Comparison of ENCODE assay signal across 17 mouse cellular contexts in the genomic region with DNA sequence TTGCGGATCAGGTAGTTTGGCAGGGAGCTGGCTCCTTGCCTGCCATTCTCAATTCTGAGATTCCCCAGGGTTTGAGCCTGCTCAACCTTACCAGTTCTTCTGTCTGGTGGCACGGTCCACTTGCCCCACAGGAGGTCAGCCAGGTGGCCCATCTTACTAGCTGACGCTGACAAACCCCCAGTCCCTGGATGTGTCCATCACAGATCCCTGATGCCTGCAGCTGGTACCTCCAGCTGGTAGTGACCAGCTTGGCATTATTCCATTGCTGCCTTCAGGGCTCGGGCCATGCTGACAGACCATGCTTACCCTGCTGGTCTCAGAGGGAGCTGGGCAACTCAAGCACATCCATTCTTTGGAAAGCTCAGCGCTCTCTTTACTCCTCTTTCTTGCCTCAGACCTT. TPM values are rescaled to one million over a fixed set of nuclear protein-coding genes. Genes with fewer than 3 reads are reported as not detected.
"Had no signal": no experiment of that assay in that cellular context is flagged by ENCODE, and none has a peak within 500 bp of the region (broad histone marks: within the 10 kb centered on the region; RNA-seq: fewer than 3 reads in every experiment).

No protein-coding gene starts in this region.

- H3K36me3 ChIP-seq: neural tube, embryonic 13.5 days; neural tube, embryonic 15.5 days; stomach, embryonic 15.5 days had no signal

- H3K9ac ChIP-seq: neural tube, embryonic 13.5 days; neural tube, embryonic 15.5 days; stomach, embryonic 15.5 days had no signal

- DNase-seq: retina, postnatal 1 day; right cerebral cortex, adult 18-20 months; right cerebral cortex, postnatal 14 days; right cerebral cortex, postnatal 25 days; right cerebral cortex, postnatal 4 days; spleen, adult 18-20 months; thymus, adult 18-20 months; thymus, adult 2 months; thymus, postnatal 14 days; thymus, postnatal 25 days; thymus, postnatal 36 days; thymus, postnatal 4 days had no signal

- H3K4me3 ChIP-seq: neural tube, embryonic 13.5 days; neural tube, embryonic 15.5 days; stomach, embryonic 15.5 days had no signal

- H3K9me3 ChIP-seq: neural tube, embryonic 13.5 days; neural tube, embryonic 15.5 days; stomach, embryonic 15.5 days had no signal

- H3K27me3 ChIP-seq: neural tube, embryonic 13.5 days; neural tube, embryonic 15.5 days; stomach, embryonic 15.5 days had no signal

- H3K4me2 ChIP-seq: neural tube, embryonic 13.5 days; neural tube, embryonic 15.5 days; stomach, embryonic 15.5 days had no signal

- H3K27ac ChIP-seq: neural tube, embryonic 13.5 days; neural tube, embryonic 15.5 days; stomach, embryonic 15.5 days; stomach, postnatal 0 days had no signal

RNA-seq across cellular contexts. Expression of a gene that starts 18.7 kb away (rescaled TPM):
- total RNA-seq: neutrophil, adult 5-6 weeks had no signal
